Mouse (Mus musculus): ENCODE measurements at regions not wholly inside any gene's neighbourhood (a gene's known extent, or its start where the extent isn't known, plus 50 kb on each side); places are given as distances from the start of the nearest gene placed in this dataset.

- no peak overlapping the region for H3K4me2 ChIP-seq
- no peaks in the 10 kb centered on the region for H3K9me3 ChIP-seq (ENCODE audit: control insufficient read depth, low read length)
- no peak for DNase-seq (ENCODE audit: low spot score, missing footprints)
- no peaks in the 10 kb centered on the region for H3K27me3 ChIP-seq (ENCODE audit: control insufficient read depth, insufficient read depth, low read length)
- no peak overlapping the region for H3K9ac ChIP-seq (ENCODE audit: low read length)
- no peaks in the 10 kb centered on the region for H3K36me3 ChIP-seq (ENCODE audit: control insufficient read depth, insufficient read depth, low read length)
- no peak for ATAC-seq (ENCODE audit: low FRiP score)
- H3K27ac ChIP-seq (ENCODE audit: low read depth, low read length): no peak overlapping the region
- no peak overlapping the region for H3K4me3 ChIP-seq (ENCODE audit: low read depth, low read length)
- H3K4me1 ChIP-seq (ENCODE audit: control insufficient read depth, insufficient read depth, low read length): no peaks in the 10 kb centered on the region
These were observed 107.4 kb downstream of the Ect2 start for GRCm38 (mm10) chr3:27046313-27046712.

- no peak for ATAC-seq (ENCODE audit: low FRiP score)
- Histone ChIP-seq H3K4me2 (no peak overlapping the region), H3K27ac (ENCODE audit: low read depth, low read length) (no peak overlapping the region), H3K9me3 (ENCODE audit: control insufficient read depth, low read length) (no peaks in the 10 kb centered on the region), H3K9ac (ENCODE audit: low read length) (no peak overlapping the region), H3K4me3 (ENCODE audit: low read depth, low read length) (no peak overlapping the region), H3K27me3 (ENCODE audit: control insufficient read depth, insufficient read depth, low read length) (no peaks in the 10 kb centered on the region), H3K36me3 (ENCODE audit: control insufficient read depth, insufficient read depth, low read length) (no peaks in the 10 kb centered on the region), H3K4me1 (ENCODE audit: control insufficient read depth, insufficient read depth, low read length) (no peaks in the 10 kb centered on the region)
- WGBS: 77% methylated on average over 7 of the region's 7 CpGs
- DNase-seq (ENCODE audit: low spot score, missing footprints): peak; percentile 77
These were observed 108.9 kb downstream of the Ect2 start for GRCm38 (mm10) chr3:27044730-27045129.
